Mouse (Mus musculus): ENCODE measurements around the gene Smarcc2.
A peak's percentile ranks its signal among the peaks of the same experiment; 100 is the strongest.

- no peak for TF ChIP-seq EP300 (IDR thresholded peaks at IDR 0.05; ENCODE audit: insufficient read depth, low read depth, low read length)
- peak; percentile 22 for TF ChIP-seq CTCF (IDR thresholded peaks at IDR 0.05; ENCODE audit: low read depth, low read length)
These were observed 66.7 kb downstream of the Smarcc2 start, which contains the start of gene Esyt1 for GRCm38 (mm10) chr10:128525671-128526308.

Measured in ES-Bruce4 (cell line).